Mouse (Mus musculus): Measurements from ENCODE around the gene Plcb1.

DNA sequence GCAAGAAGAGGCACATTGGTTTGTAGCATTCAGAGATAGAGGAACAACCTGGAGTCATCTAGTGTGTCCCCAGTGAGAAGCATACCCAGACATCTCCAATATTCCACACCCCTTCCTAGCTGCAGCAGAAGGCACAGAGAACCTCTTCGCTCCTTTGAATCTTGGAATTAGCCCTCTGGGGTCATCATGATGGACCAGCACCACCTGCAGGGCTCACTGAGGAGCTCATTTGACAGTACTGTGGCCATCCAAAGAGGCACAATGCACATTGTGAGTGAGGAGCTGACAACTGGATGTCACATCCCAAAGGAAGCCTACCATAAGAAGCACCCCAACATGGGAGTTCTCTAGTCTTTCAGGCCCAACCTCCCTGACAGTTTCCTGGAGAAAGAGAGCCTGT lies 50.2 kb downstream of the Plcb1 start:
- TF ChIP-seq POLR2A (IDR thresholded peaks at IDR 0.05; ENCODE audit: extremely low read depth, insufficient read depth, low read length) (no peak), CTCF (IDR thresholded peaks at IDR 0.05; ENCODE audit: extremely low read depth, insufficient read depth, low read length) (no peak)
